Mouse (Mus musculus) naive thymus-derived CD4-positive, alpha-beta T cell, adult 2 months (primary cell): ENCODE measurements around the gene Vmn1r22.
"Not testable (repeated sequence)": the region's sequence is repeated elsewhere in the genome, so short reads cannot be mapped to it uniquely, and the experiment has no call there.

Experiments used
- DNase-seq: peaks from one replicate; pipeline ENCODE4 v3.0.0-alpha.2; 2011; ENCODE audit warnings: low read depth

Gene Vmn1r22

DNA sequence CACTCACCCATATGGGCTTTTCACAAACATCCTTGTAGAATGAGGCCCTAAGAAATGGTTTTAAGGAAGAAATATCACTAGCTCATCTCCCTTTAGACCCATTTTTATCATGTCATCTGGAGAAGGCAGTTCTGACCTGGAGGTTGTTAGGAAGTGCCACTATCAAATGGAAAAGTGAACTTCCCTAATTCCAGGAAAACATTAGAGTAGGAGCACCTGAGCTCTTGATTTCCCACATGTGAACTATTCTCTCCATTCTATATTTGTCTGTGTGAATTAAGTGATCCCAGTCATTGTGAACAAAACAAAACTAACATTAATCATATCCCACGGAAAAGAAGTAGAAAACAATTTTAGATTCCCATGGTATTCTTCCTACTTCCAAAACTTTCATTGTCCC, at the start of gene Vmn1r22:
Vmn1r22 (minus strand) TSS at position 101 of the 400 bp plus-strand sequence.
- no peak for DNase-seq

DNA sequence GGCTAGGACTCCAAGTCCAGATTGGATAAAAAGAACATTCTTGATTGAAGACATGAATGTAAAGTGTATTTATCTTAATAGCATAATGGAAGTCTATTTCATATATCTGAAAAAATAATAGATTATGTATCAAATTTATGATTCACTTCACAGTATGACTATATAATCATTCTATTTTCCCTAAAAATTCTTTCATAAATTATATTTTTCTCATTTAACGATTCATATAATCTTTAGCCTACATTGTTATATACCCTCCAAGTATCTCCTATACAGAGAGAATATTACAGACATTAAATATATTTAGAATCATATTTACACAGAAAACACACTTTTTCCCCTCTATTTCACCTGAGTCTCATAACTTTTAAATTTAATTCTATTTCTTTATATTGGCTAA, 18.9 kb upstream of the Vmn1r22 start, which contains the start of gene Vmn1r23:
Vmn1r23 (minus strand) TSS at position 101 of the 400 bp plus-strand sequence.
- no peak for DNase-seq

DNA sequence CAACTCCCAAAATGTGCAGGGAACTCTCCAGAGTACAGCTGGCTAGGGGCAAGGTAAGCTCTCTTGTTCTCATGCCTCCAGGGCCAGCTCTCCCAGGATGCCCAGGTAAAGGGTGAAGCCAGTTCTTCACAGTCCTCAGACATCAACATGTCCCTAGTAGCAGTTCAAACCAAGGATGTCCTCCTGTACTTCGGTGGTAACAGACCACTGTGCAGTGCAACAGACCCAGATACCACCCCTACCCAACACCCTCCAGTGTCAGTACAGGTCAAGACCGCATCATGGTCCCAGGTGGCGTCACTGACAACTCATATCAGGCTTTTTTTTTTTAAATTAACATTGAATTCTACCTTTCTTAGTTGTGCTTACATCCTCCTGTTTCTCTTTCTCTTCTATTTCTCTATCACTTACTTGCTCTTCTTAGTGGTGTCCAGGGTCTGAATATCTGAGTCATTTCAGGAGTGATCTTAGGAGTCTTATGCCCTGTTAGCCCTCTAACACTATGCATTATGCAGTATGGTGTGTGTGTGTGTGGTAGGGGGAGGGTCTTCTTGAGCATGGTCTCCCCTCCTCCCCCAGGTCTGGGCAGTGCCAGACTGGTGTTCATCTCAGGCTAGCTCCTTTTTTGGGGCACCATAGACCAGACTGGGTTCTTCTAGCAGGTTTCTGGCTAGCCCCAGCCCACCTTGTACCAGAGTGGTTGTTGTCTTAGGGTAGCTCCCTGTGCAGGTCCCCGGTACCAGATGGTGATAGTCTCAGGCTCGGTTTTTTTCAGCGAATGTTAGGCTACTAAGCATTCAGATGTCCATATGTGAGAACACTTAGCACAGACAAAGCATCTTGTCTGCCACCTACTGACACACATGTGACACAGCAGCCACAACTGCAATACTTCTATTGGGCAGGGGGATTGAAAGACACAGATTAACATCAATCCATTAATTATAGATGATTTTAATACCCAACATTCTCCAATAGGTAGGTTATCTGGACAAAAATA, 48.5 kb downstream of the Vmn1r22 start:
- DNase-seq = peak; percentile 67

DNA sequence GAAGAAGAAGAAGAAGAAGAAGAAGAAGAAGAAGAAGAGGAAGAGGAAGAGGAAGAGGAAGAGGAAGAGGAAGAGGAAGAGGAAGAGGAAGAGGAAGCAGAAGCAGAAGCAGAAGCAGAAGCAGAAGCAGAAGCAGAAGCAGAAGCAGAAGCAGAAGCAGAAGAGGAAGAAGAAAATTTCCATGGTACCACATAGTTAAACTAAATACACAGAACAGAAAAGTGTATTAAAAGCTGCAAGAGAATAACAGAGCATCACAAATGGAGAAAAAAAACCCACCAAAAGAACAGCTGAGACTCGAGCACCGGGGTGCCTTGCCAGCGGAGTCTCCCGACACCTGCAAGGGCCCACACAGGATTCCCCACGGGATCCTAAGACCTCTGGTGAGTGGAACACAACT, 56.7 kb downstream of the Vmn1r22 start:
- DNase-seq = not testable (repeated sequence)

DNA sequence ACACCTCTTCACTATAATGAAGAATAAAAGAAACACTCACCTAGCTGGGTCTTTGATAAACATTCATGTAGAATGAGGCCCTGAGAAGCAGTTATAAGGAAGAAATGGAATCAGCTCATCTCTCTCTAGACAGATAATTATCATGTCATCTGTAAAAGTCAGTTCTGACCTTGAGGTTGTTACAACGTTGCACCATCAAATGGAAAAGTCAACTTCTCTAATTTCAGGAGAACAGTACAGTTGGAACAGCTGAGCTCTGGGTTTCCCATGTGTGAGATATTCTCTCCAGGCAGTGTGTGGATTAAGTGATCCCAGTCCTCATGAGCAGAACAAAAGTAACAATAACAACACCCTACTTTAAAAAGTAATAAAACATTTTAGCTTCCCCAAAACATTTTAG, 57.5 kb downstream of the Vmn1r22 start, which contains the start of gene Vmn1r21:
Vmn1r21 (minus strand) TSS at position 58 of the 400 bp plus-strand sequence.
- no peak for DNase-seq
